Mouse (Mus musculus) midbrain, embryonic 14.5 days (tissue): ENCODE results near the gene C1qtnf3. TPM values are rescaled to one million over a fixed set of nuclear protein-coding genes. Genes with fewer than 3 reads are reported as not detected.

ENCODE experiments used
- ATAC-seq: fragments of 200-750 bp; cut with Nextera tagmentation; 2 replicates; pipeline ENCODE4 v1.8.0; 2017; ENCODE audit warnings: moderate number of reproducible peaks, moderate library complexity; ENCODE audit not compliant: low FRiP score, low TSS enrichment
- DNase-seq: peaks from one replicate; pipeline ENCODE4 v3.0.0-alpha.2; 2015
- H3K27ac ChIP-seq: fragments of 300-500 bp; sonication (generic); replicated peaks from 2 replicates; pipeline ENCODE4 v1.5.1; 2014; ENCODE audit warnings: mild to moderate bottlenecking, low read depth, low read length, moderate library complexity
- H3K27me3 ChIP-seq: fragments of 300-500 bp; sonication (generic); 2 replicates; pipeline ENCODE4 v1.6.1; 2014; ENCODE audit warnings: low read length, control low read depth, mixed read lengths; ENCODE audit not compliant: control insufficient read depth, insufficient read depth
- H3K36me3 ChIP-seq: fragments of 300-500 bp; sonication (generic); 2 replicates; pipeline ENCODE4 v1.6.1; 2014; ENCODE audit warnings: low read length, control low read depth; ENCODE audit not compliant: control insufficient read depth, insufficient read depth
- H3K4me1 ChIP-seq: fragments of 300-500 bp; sonication (generic); 2 replicates; pipeline ENCODE4 v1.6.1; 2014; ENCODE audit warnings: mild to moderate bottlenecking, antibody characterized with exemption, low read length, control low read depth; ENCODE audit not compliant: control insufficient read depth, insufficient read depth
- H3K4me2 ChIP-seq: fragments of 300-500 bp; sonication (generic); 2 replicates; pipeline ENCODE4 v1.6.1; 2014; ENCODE audit warnings: mild to moderate bottlenecking, low read length, moderate library complexity
- H3K4me3 ChIP-seq: fragments of 300-500 bp; sonication (generic); replicated peaks from 2 replicates; pipeline ENCODE4 v1.5.1; 2014; ENCODE audit warnings: low read depth, low read length
- H3K9ac ChIP-seq: fragments of 300-500 bp; sonication (generic); replicated peaks from 2 replicates; pipeline ENCODE4 v1.6.1; 2014; ENCODE audit warnings: mild to moderate bottlenecking, low read length, moderate library complexity
- H3K9me3 ChIP-seq: fragments of 300-500 bp; sonication (generic); 2 replicates; pipeline ENCODE4 v1.6.1; 2016; ENCODE audit warnings: low read length, control low read depth, mixed read lengths; ENCODE audit not compliant: control insufficient read depth
- WGBS: fragments of 180-500 bp; shearing (Covaris S2); extraction: QIAGEN DNeasy Blood & Tissue Kit; methylation state at CpG from one replicate; pipeline ENCODE4 v1.1.7; 2014; 5-methylcytosine and 5-hydroxymethylcytosine counted together
- polyA plus RNA-seq: library from polyadenylated mRNA; unstranded; fragments of >200 nt; fragmentation: Nextera tagmentation; extraction: Ambion mirVana; gene quantifications from 2 replicates; pipeline ENCODE4 v1.2.1, GENCODE M21; 2014

Gene C1qtnf3
- polyA plus RNA-seq, 1 experiment from 2014 or later, result 0.88 TPM

DNA sequence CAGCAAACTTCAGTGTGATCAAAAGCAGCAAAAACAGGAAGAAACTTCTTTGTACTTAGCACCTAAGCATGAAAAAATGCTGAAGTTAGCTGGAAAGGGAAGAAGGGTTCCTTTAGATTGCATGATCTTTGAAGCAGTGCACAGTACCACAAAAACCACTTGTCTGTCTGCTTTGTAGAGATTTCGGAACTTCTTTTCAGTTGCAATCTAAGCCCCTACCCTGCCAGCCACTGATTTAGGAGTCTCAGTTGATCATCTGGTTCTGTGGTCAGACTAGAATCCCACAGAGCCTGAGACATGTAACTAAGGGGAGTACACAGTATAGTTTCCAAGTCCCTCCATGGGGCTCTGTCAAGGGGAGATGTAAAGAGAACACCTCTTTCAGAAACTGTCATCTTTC lies 1.3 kb downstream of the C1qtnf3 start:
- no peak overlapping the region for H3K4me2 ChIP-seq
- H3K27ac ChIP-seq, result no peak overlapping the region
- WGBS, result 58% methylated on average over 1 of the region's 1 CpGs
- H3K9me3 ChIP-seq, result no peaks in the 10 kb centered on the region
- H3K4me3 ChIP-seq, result no peak overlapping the region
- H3K4me1 ChIP-seq, result no peaks in the 10 kb centered on the region
- H3K27me3 ChIP-seq, result no peaks in the 10 kb centered on the region
- ATAC-seq (no peak), DNase-seq (no peak)
- H3K9ac ChIP-seq, result no peak overlapping the region
- H3K36me3 ChIP-seq, result no peaks in the 10 kb centered on the region

DNA sequence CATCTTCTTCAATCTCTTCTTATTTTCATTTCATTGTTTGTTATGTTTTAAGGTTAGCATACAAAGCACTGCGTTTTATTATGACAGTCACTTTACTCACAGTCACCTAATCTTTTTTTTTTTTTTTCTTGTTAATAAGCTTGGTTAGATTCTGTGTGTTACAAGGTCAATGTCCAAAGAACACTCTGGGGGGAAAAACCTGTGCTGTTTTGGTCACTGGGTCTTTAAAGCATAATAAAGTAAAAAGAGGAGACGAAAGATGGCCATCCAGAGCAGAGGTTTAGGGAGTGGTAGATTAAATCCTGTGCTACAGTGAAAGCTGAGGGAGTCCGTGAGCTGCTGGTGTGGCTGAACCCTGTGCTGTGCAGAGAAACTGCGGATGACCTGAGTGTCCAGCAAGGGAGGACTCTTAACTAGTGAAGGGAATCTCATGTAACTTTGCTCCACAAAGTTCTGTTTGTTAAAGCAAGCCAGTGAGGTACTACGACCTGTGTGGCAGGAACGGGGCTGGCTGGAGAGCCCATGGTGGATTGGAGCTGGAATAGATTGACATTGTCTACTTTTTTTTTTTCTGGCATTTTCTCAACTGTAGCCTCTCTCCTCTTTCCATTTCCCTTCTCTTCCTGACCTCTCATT lies 2.4 kb downstream of the C1qtnf3 start:
- 93% methylated on average over 6 of the region's 6 CpGs for WGBS
- no peak for ATAC-seq
- H3K27me3 ChIP-seq, result no peaks in the 10 kb centered on the region
- no peak overlapping the region for H3K27ac ChIP-seq
- H3K4me3 ChIP-seq, result no peak overlapping the region
- no peaks in the 10 kb centered on the region for H3K36me3 ChIP-seq
- no peaks in the 10 kb centered on the region for H3K9me3 ChIP-seq
- H3K4me1 ChIP-seq, result no peaks in the 10 kb centered on the region
- H3K9ac ChIP-seq, result no peak overlapping the region
- no peak overlapping the region for H3K4me2 ChIP-seq
- DNase-seq, result no peak

GRCm38 (mm10) chr15:10955156-10955555 lies 3.0 kb downstream of the C1qtnf3 start:
- no peak overlapping the region for H3K27ac ChIP-seq
- no peaks in the 10 kb centered on the region for H3K4me1 ChIP-seq
- DNase-seq, result no peak
- 83% methylated on average over 5 of the region's 5 CpGs for WGBS
- no peak overlapping the region for H3K4me2 ChIP-seq
- no peaks in the 10 kb centered on the region for H3K9me3 ChIP-seq
- no peak for ATAC-seq
- no peak overlapping the region for H3K9ac ChIP-seq
- no peak overlapping the region for H3K4me3 ChIP-seq
- no peaks in the 10 kb centered on the region for H3K36me3 ChIP-seq
- no peaks in the 10 kb centered on the region for H3K27me3 ChIP-seq

GRCm38 (mm10) chr15:10956706-10957105 lies 4.6 kb downstream of the C1qtnf3 start:
- H3K9me3 ChIP-seq, result no peaks in the 10 kb centered on the region
- WGBS, result 39% methylated on average over 3 of the region's 3 CpGs
- no peaks in the 10 kb centered on the region for H3K4me1 ChIP-seq
- H3K36me3 ChIP-seq, result no peaks in the 10 kb centered on the region
- no peak overlapping the region for H3K27ac ChIP-seq
- no peak overlapping the region for H3K4me2 ChIP-seq
- no peaks in the 10 kb centered on the region for H3K27me3 ChIP-seq
- no peak overlapping the region for H3K9ac ChIP-seq
- H3K4me3 ChIP-seq, result no peak overlapping the region
- no peak for DNase-seq
- ATAC-seq, result no peak

GRCm38 (mm10) chr15:10959277-10960026 lies 7.3 kb downstream of the C1qtnf3 start:
- ATAC-seq, result no peak
- H3K4me2 ChIP-seq, result no peak overlapping the region
- H3K9me3 ChIP-seq, result no peaks in the 10 kb centered on the region

DNA sequence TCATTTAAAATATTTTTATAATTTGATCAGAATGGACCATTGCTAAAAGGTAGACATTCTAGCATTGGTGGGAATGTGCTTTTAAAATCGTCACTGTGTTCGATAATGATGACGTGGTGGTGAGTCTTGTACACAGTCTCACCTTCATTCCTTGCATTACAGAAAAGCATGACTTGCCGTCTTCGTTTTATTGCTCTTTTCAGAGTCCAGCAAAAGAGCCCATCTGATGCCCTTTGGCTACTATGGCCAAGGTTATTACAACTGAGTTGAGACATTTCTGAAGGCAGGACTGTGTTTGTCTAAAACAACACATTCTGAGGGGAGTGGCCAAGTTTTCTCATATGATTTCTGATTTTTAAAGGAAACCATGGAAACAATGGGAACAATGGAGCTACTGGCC lies 8.1 kb downstream of the C1qtnf3 start:
- H3K4me1 ChIP-seq, result no peaks in the 10 kb centered on the region
- no peak overlapping the region for H3K9ac ChIP-seq
- H3K4me3 ChIP-seq, result no peak overlapping the region
- no peak overlapping the region for H3K27ac ChIP-seq
- no peak overlapping the region for H3K4me2 ChIP-seq
- no peaks in the 10 kb centered on the region for H3K36me3 ChIP-seq
- no peaks in the 10 kb centered on the region for H3K9me3 ChIP-seq
- DNase-seq (no peak), ATAC-seq (no peak)
- WGBS, result 95% methylated on average over 5 of the region's 5 CpGs
- no peaks in the 10 kb centered on the region for H3K27me3 ChIP-seq

More at GRCm38 (mm10) chr15:10959277-10960026, 7.3 kb downstream of the C1qtnf3 start:
- no peak overlapping the region for H3K9ac ChIP-seq
- H3K36me3 ChIP-seq, result no peaks in the 10 kb centered on the region
- no peak overlapping the region for H3K4me3 ChIP-seq
- WGBS, result 92% methylated on average over 15 of the region's 15 CpGs
- no peak for DNase-seq
- H3K27me3 ChIP-seq, result no peaks in the 10 kb centered on the region
- H3K4me1 ChIP-seq, result no peaks in the 10 kb centered on the region
- H3K27ac ChIP-seq, result no peak overlapping the region

GRCm38 (mm10) chr15:10962601-10963000 lies 10.5 kb downstream of the C1qtnf3 start:
- no peak for DNase-seq
- 89% methylated on average over 2 of the region's 2 CpGs for WGBS
- no peak overlapping the region for H3K27ac ChIP-seq
- no peak for ATAC-seq
- no peaks in the 10 kb centered on the region for H3K36me3 ChIP-seq
- no peak overlapping the region for H3K4me3 ChIP-seq
- no peaks in the 10 kb centered on the region for H3K9me3 ChIP-seq
- no peaks in the 10 kb centered on the region for H3K27me3 ChIP-seq
- H3K9ac ChIP-seq, result no peak overlapping the region
- H3K4me2 ChIP-seq, result no peak overlapping the region
- no peaks in the 10 kb centered on the region for H3K4me1 ChIP-seq

DNA sequence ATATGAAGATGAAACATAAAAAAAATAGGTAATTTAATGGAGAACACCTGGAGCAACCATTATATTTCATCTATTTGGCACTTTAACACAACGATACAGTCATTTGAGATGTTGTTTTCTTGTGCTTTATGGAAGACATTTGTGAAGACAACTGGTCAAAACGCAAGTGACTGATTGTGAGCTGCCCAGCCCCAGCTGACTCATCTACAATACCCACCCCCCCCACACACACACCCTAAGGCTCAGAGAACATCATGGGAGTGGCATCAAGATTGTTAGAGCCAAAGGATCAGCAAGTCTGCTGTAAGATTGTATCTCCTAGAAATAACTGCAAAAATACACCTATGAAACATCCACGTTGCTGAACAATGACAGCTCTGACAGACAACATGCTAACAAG lies 17.3 kb downstream of the C1qtnf3 start:
- H3K9ac ChIP-seq, result no peak overlapping the region
- DNase-seq, result no peak
- no peak for ATAC-seq
- no peak overlapping the region for H3K4me3 ChIP-seq
- WGBS, result 80% methylated on average over 3 of the region's 3 CpGs
- H3K4me1 ChIP-seq, result no peaks in the 10 kb centered on the region
- no peaks in the 10 kb centered on the region for H3K27me3 ChIP-seq
- no peak overlapping the region for H3K27ac ChIP-seq
- no peaks in the 10 kb centered on the region for H3K36me3 ChIP-seq
- H3K9me3 ChIP-seq, result no peaks in the 10 kb centered on the region
- no peak overlapping the region for H3K4me2 ChIP-seq

GRCm38 (mm10) chr15:10970777-10971176 lies 18.6 kb downstream of the C1qtnf3 start:
- ATAC-seq, result no peak
- Histone ChIP-seq H3K27ac (no peak overlapping the region), H3K27me3 (no peaks in the 10 kb centered on the region), H3K36me3 (no peaks in the 10 kb centered on the region), H3K4me1 (no peaks in the 10 kb centered on the region), H3K4me3 (no peak overlapping the region), H3K9ac (no peak overlapping the region), H3K4me2 (no peak overlapping the region), H3K9me3 (no peaks in the 10 kb centered on the region)
- DNase-seq, result no peak
- WGBS, result 90% methylated on average over 5 of the region's 5 CpGs
